Mouse (Mus musculus) E14TG2a.4 (cell line): ENCODE measurements around the gene Fgfrl1.

Source experiments
- H3K27me3 ChIP-seq: 2 replicates; pipeline ENCODE4 v1.6.1; 2014; ENCODE audit warnings: low read length, control low read depth; ENCODE audit not compliant: insufficient read depth
- H3K36me3 ChIP-seq: 2 replicates; pipeline ENCODE4 v1.6.1; 2014; ENCODE audit warnings: low read length, control low read depth; ENCODE audit not compliant: insufficient read depth
- H3K4me1 ChIP-seq: replicated peaks from 2 replicates; pipeline ENCODE4 v1.6.1; 2014; ENCODE audit warnings: low read depth, low read length, control low read depth
- H3K4me3 ChIP-seq: replicated peaks from 2 replicates; pipeline ENCODE4 v1.5.1; 2014; ENCODE audit warnings: mild to moderate bottlenecking, low read length
- H3K9me3 ChIP-seq: 2 replicates; pipeline ENCODE4 v1.6.1; 2014; ENCODE audit warnings: low read length, control low read depth
- CTCF ChIP-seq: conservative IDR thresholded peaks from 2 replicates; pipeline ENCODE4 v1.5.1; 2014; ENCODE audit warnings: low read length
- NANOG ChIP-seq: IDR thresholded peaks from 2 replicates; pipeline ENCODE4 v1.6.1; 2014; ENCODE audit warnings: borderline replicate concordance, low read length, mixed read lengths
- POU5F1 ChIP-seq: IDR thresholded peaks from 2 replicates; pipeline ENCODE4 v1.6.1; 2014; ENCODE audit warnings: low read length, borderline replicate concordance

Fgfrl1 gene

DNA sequence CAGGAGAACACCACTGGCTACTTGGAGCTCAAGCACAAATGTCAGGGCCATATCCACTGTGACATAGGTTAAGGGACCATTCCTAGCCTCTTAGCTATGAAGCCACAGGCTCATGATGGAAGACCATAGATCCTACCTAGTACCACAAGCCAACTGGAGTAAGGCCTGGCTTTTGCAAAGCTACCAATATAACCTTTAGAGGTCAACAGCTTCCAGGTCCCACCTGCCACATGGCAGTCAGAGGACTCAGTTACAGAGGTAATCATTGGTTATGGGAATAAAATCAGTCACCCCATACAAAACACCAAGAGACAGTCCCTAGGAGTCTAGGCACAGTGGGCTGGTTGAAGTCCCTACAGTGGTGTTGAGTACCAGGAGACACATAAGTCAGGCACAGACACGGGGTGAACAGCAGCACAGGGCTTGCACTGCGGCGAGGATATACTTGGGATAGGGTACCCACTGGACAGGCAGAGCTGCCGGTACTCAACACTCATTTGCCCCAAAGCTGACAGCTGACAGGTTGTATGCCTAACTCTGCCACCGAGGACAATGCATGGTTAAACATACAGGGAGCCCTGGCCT lies 41.0 kb upstream of the Fgfrl1 start:
- no peaks in the 10 kb centered on the region for H3K27me3 ChIP-seq
- no peak for TF ChIP-seq POU5F1
- TF ChIP-seq NANOG = no peak
- TF ChIP-seq CTCF = no peak
- peaks cover 12% of the 10 kb centered on the region for H3K4me1 ChIP-seq
- no peak overlapping the region for H3K4me3 ChIP-seq
- H3K9me3 ChIP-seq = no peaks in the 10 kb centered on the region
- H3K36me3 ChIP-seq = peaks cover 97% of the 10 kb centered on the region

DNA sequence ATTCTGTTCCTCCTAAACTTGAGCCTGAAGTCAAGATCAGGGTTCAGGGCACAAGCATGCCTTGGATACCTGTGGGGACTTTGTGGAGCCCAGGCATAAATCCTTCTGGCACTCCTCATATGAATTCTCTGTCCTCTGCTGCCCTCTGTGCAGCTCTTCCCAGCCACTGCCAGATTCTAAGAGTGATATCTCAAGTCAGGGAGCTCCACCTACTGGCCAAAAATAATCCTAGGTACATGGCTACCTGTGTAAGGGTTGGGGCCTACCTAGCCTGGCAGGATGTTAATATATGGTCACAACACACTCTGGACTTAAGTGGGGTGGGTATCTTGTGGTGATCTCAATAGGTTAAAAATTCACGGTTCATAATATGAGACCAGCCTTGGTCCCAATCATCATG lies 40.4 kb upstream of the Fgfrl1 start:
- Histone ChIP-seq H3K4me3 (no peak overlapping the region), H3K36me3 (peaks cover 97% of the 10 kb centered on the region), H3K27me3 (no peaks in the 10 kb centered on the region), H3K4me1 (peaks cover 13% of the 10 kb centered on the region), H3K9me3 (no peaks in the 10 kb centered on the region)
- no peak for TF ChIP-seq NANOG
- TF ChIP-seq CTCF = peak; percentile 58

- Histone ChIP-seq H3K27me3 (no peaks in the 10 kb centered on the region), H3K36me3 (peaks cover 97% of the 10 kb centered on the region), H3K9me3 (no peaks in the 10 kb centered on the region), H3K4me1 (peaks cover 13% of the 10 kb centered on the region), H3K4me3 (no peak overlapping the region)
- TF ChIP-seq POU5F1 (no peak), CTCF (no peak), NANOG (no peak)
Measured at GRCm38 (mm10) chr5:108653341-108653740, 38.8 kb upstream of the Fgfrl1 start.

GRCm38 (mm10) chr5:108654444-108654990 lies 37.7 kb upstream of the Fgfrl1 start:
- Histone ChIP-seq H3K27me3 (no peaks in the 10 kb centered on the region), H3K4me1 (peaks cover 20% of the 10 kb centered on the region), H3K4me3 (no peak overlapping the region), H3K36me3 (peaks cover 94% of the 10 kb centered on the region), H3K9me3 (no peaks in the 10 kb centered on the region)
- TF ChIP-seq NANOG (no peak), CTCF (no peak), POU5F1 (no peak)

- H3K36me3 ChIP-seq = peaks cover 86% of the 10 kb centered on the region
- TF ChIP-seq CTCF (no peak), POU5F1 (no peak), NANOG (no peak)
- H3K4me3 ChIP-seq = no peak overlapping the region
- H3K4me1 ChIP-seq = peaks cover 22% of the 10 kb centered on the region
- no peaks in the 10 kb centered on the region for H3K27me3 ChIP-seq
- no peaks in the 10 kb centered on the region for H3K9me3 ChIP-seq
Measured at GRCm38 (mm10) chr5:108655381-108655780, 36.8 kb upstream of the Fgfrl1 start.

- Histone ChIP-seq H3K4me3 (no peak overlapping the region), H3K9me3 (no peaks in the 10 kb centered on the region), H3K36me3 (peaks cover 80% of the 10 kb centered on the region), H3K4me1 (peaks cover 25% of the 10 kb centered on the region), H3K27me3 (no peaks in the 10 kb centered on the region)
- no peak for TF ChIP-seq CTCF
- no peak for TF ChIP-seq POU5F1
- TF ChIP-seq NANOG = no peak
Measured at GRCm38 (mm10) chr5:108655891-108656650, 36.1 kb upstream of the Fgfrl1 start.

GRCm38 (mm10) chr5:108657406-108657805 lies 34.8 kb upstream of the Fgfrl1 start:
- H3K36me3 ChIP-seq = peaks cover 68% of the 10 kb centered on the region
- H3K4me1 ChIP-seq = peaks cover 27% of the 10 kb centered on the region
- no peaks in the 10 kb centered on the region for H3K9me3 ChIP-seq
- no peaks in the 10 kb centered on the region for H3K27me3 ChIP-seq
- no peak overlapping the region for H3K4me3 ChIP-seq
- TF ChIP-seq POU5F1 (no peak), NANOG (no peak), CTCF (no peak)

DNA sequence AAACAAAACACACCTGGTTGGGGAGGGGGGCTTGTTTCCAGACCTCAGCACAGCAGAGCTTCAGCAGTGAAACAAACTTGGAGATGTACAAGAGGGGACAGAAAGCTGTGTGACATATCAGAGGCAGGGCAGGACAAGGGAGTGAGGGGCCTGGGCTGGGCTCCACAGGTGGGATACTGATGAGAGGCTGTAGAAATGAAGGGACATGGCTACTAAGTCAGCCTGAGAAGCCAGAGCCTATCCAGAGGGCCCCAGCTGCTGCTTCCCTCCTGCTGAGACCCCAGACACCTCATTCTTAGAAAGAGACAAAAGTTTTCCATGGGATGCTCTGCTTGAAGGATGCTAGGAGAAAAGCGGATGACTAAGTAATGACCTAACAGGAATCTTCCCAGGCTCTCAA lies 33.6 kb upstream of the Fgfrl1 start:
- H3K27me3 ChIP-seq = no peaks in the 10 kb centered on the region
- H3K4me3 ChIP-seq = no peak overlapping the region
- peaks cover 56% of the 10 kb centered on the region for H3K36me3 ChIP-seq
- TF ChIP-seq POU5F1 (no peak), NANOG (no peak), CTCF (no peak)
- no peaks in the 10 kb centered on the region for H3K9me3 ChIP-seq
- peaks cover 27% of the 10 kb centered on the region for H3K4me1 ChIP-seq
